Comparison of ENCODE assay signal across 16 mouse cellular contexts in the genomic region with DNA sequence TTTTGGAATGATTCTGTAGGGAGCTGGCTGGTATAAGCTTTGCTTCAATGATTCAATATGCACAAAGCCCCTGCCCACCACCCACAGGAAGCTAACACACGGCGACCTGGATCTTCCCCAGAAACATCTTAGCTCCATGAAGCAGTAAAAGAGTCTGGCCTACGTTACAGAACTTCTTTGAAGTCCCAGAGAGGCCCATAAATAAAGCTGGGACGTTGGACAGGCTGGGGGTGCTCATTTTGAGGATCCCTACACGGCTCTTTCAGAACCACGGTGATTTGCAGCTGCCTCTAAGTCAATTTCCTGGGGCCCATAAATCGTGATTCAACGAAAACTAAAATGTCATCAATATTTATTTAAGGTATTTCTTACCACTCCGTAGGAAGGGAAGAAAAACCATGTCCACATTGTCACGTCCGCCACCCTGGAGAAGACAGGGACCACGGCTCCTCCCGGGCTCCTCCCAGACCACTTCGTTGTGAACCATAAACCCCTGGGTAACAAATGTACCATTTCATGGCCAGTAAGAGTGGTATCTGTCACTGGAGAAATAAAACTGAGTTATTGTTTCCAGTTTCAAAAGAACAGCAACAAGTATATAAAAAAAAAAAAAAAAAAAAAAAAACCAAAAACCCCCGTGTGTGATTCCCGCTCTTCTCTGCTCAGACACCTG.
DNase-seq lines count a peak whose midpoint lies in the region; ATAC-seq and TF ChIP-seq lines count a peak whose summit lies in the region.
"Had no signal": no experiment of that assay in that cellular context is flagged by ENCODE, and none has a peak within 500 bp of the region (broad histone marks: within the 10 kb centered on the region; RNA-seq: fewer than 3 reads in every experiment).

No protein-coding gene starts in this region.

- H3K4me3 ChIP-seq in hindbrain, embryonic 10.5 days = no peak overlapping the region
- no peak overlapping the region for H3K4me3 ChIP-seq in hindbrain, embryonic 16.5 days (ENCODE audit: low read length)
- no peak overlapping the region for H3K4me3 ChIP-seq in embryonic facial prominence, embryonic 10.5 days
- H3K4me3 ChIP-seq in limb, embryonic 12.5 days (replicated peaks) = no peak overlapping the region
- no peak overlapping the region for H3K4me3 ChIP-seq in neural tube, embryonic 11.5 days (ENCODE audit: low read depth, low read length)
- no peak overlapping the region for H3K4me3 ChIP-seq in heart, adult 2 months
- H3K4me3 ChIP-seq: erythroblast, embryonic 14.5 days; heart, embryonic 12.5 days; left cerebral cortex, adult 2 months; liver, embryonic 13.5 days; myocyte had no signal

- no peak for TF ChIP-seq CTCF in heart, adult 2 months (IDR thresholded peaks at IDR 0.05)

- peak overlapping the region; percentile 50 for H3K27ac ChIP-seq in hindbrain, embryonic 10.5 days
- no peak overlapping the region for H3K27ac ChIP-seq in hindbrain, embryonic 16.5 days (ENCODE audit: low read depth, low read length)
- 0 out of 2 replicates have a peak overlapping the region, but pooled peaks have one; percentile 8 for H3K27ac ChIP-seq in embryonic facial prominence, embryonic 10.5 days (replicated peaks)
- H3K27ac ChIP-seq in limb, embryonic 12.5 days = peak overlapping the region; percentile 29; the same call in 1 of the 2 replicates
- H3K27ac ChIP-seq in neural tube, embryonic 11.5 days (ENCODE audit: low read depth, low read length) = no peak overlapping the region
- no peak overlapping the region for H3K27ac ChIP-seq in heart, adult 2 months
- H3K27ac ChIP-seq: left cerebral cortex, adult 2 months; liver, embryonic 13.5 days had no signal

- H3K4me1 ChIP-seq in hindbrain, embryonic 10.5 days (replicated peaks) = peaks cover 30% of the 10 kb centered on the region
- H3K4me1 ChIP-seq in hindbrain, embryonic 16.5 days (ENCODE audit: control insufficient read depth, insufficient read depth, low read depth, low read length) = peaks cover 6% of the 10 kb centered on the region
- H3K4me1 ChIP-seq in embryonic facial prominence, embryonic 10.5 days = peaks cover 25% of the 10 kb centered on the region
- peaks cover 22% of the 10 kb centered on the region for H3K4me1 ChIP-seq in limb, embryonic 12.5 days (replicated peaks)
- peaks cover 8% of the 10 kb centered on the region for H3K4me1 ChIP-seq in neural tube, embryonic 11.5 days (ENCODE audit: control insufficient read depth, insufficient read depth, low read length)
- H3K4me1 ChIP-seq in heart, adult 2 months (ENCODE audit: control insufficient read depth, insufficient read depth, low read length) = no peaks in the 10 kb centered on the region
- H3K4me1 ChIP-seq: liver, embryonic 13.5 days had no signal

- H3K36me3 ChIP-seq in hindbrain, embryonic 10.5 days = no peaks in the 10 kb centered on the region
- H3K36me3 ChIP-seq in hindbrain, embryonic 16.5 days (ENCODE audit: control insufficient read depth, insufficient read depth, low read length) = no peaks in the 10 kb centered on the region
- H3K36me3 ChIP-seq in embryonic facial prominence, embryonic 10.5 days (replicated peaks) = no peaks in the 10 kb centered on the region
- no peaks in the 10 kb centered on the region for H3K36me3 ChIP-seq in limb, embryonic 12.5 days
- H3K36me3 ChIP-seq in neural tube, embryonic 11.5 days (ENCODE audit: control insufficient read depth, insufficient read depth, low read length) = no peaks in the 10 kb centered on the region
- no peaks in the 10 kb centered on the region for H3K36me3 ChIP-seq in heart, adult 2 months (ENCODE audit: control insufficient read depth, insufficient read depth, low read length)
- H3K36me3 ChIP-seq: heart, embryonic 12.5 days; liver, embryonic 13.5 days had no signal

- H3K9ac ChIP-seq in hindbrain, embryonic 16.5 days (ENCODE audit: low read depth, low read length) = no peak overlapping the region
- no peak overlapping the region for H3K9ac ChIP-seq in limb, embryonic 12.5 days (replicated peaks)
- H3K9ac ChIP-seq in neural tube, embryonic 11.5 days (ENCODE audit: low read length) = no peak overlapping the region
- H3K9ac ChIP-seq in heart, adult 2 months (ENCODE audit: low read depth, low read length) = no peak overlapping the region
- H3K9ac ChIP-seq: heart, embryonic 12.5 days; liver, embryonic 13.5 days had no signal

- no peak overlapping the region; the same call in 1 of the 2 replicates for H3K4me2 ChIP-seq in hindbrain, embryonic 16.5 days (ENCODE audit: low read length)
- H3K4me2 ChIP-seq in limb, embryonic 12.5 days = peak overlapping the region; percentile 39
- H3K4me2 ChIP-seq in neural tube, embryonic 11.5 days (ENCODE audit: low read depth) = 0 out of 2 replicates have a peak overlapping the region, but pooled peaks have one; percentile 6
- H3K4me2 ChIP-seq: heart, embryonic 12.5 days; liver, embryonic 13.5 days had no signal

- no peaks in the 10 kb centered on the region for H3K79me2 ChIP-seq in heart, adult 2 months (replicated peaks; ENCODE audit: control insufficient read depth, insufficient read depth, low read length)

- TF ChIP-seq POLR2A in heart, adult 2 months (IDR thresholded peaks at IDR 0.05; ENCODE audit: insufficient read depth, low read depth, low read length) = no peak

- no peak for DNase-seq in hindbrain, embryonic 10.5 days (ENCODE audit: low spot score)
- DNase-seq in embryonic facial prominence, embryonic 10.5 days (ENCODE audit: low spot score) = no peak
- DNase-seq in neural tube, embryonic 11.5 days (ENCODE audit: low spot score) = no peak
- DNase-seq in left cerebral cortex, postnatal 14 days (ENCODE audit: low spot score in 2 of 2) = no peak
- DNase-seq in heart, adult 2 months = no peak
- DNase-seq in thymus, postnatal 10 days (ENCODE audit: low spot score in 2 of 2) = no peak
- DNase-seq: cerebellum, postnatal 10 days; liver, embryonic 13.5 days; lung, postnatal 36 days; right cerebral cortex, adult 18-20 months had no signal

- TF ChIP-seq EP300 in heart, adult 2 months (IDR thresholded peaks at IDR 0.05; ENCODE audit: insufficient read depth, low read depth, low read length) = no peak

- ATAC-seq in hindbrain, embryonic 16.5 days = no peak
- peak; percentile 45; the same call in 1 of the 2 replicates for ATAC-seq in limb, embryonic 12.5 days (ENCODE audit: insufficient number of reproducible peaks, insufficient read depth, low FRiP score, low TSS enrichment, low read depth)
- ATAC-seq in neural tube, embryonic 11.5 days (ENCODE audit: insufficient read depth, low FRiP score, low TSS enrichment) = peak; percentile 48; the same call in 1 of the 2 replicates

- intact Hi-C loops in left cerebral cortex, postnatal 14 days (cut with DNase I) = no loop called here
- intact Hi-C loops in heart, adult 2 months (cut with DNase I) = no loop called here

- H3K9me3 ChIP-seq in hindbrain, embryonic 10.5 days = no peaks in the 10 kb centered on the region
- H3K9me3 ChIP-seq in hindbrain, embryonic 16.5 days (ENCODE audit: control insufficient read depth, low read length) = no peaks in the 10 kb centered on the region
- no peaks in the 10 kb centered on the region for H3K9me3 ChIP-seq in embryonic facial prominence, embryonic 10.5 days
- no peaks in the 10 kb centered on the region for H3K9me3 ChIP-seq in limb, embryonic 12.5 days
- no peaks in the 10 kb centered on the region for H3K9me3 ChIP-seq in neural tube, embryonic 11.5 days (ENCODE audit: control insufficient read depth, low read length)
- H3K9me3 ChIP-seq: heart, embryonic 12.5 days; liver, embryonic 13.5 days had no signal

- peaks cover 42% of the 10 kb centered on the region for H3K27me3 ChIP-seq in hindbrain, embryonic 10.5 days (ENCODE audit: insufficient read depth, poor library complexity, severe bottlenecking)
- H3K27me3 ChIP-seq in hindbrain, embryonic 16.5 days (replicated peaks; ENCODE audit: control insufficient read depth, insufficient read depth, low read length) = peaks cover 2% of the 10 kb centered on the region; the same call in 1 of the 2 replicates
- peaks cover 46% of the 10 kb centered on the region for H3K27me3 ChIP-seq in embryonic facial prominence, embryonic 10.5 days (replicated peaks; ENCODE audit: low read depth, poor library complexity, severe bottlenecking)
- H3K27me3 ChIP-seq in limb, embryonic 12.5 days = peaks cover 37% of the 10 kb centered on the region
- H3K27me3 ChIP-seq in neural tube, embryonic 11.5 days (ENCODE audit: control insufficient read depth, insufficient read depth, low read length) = peaks cover 4% of the 10 kb centered on the region; the same call in 1 of the 2 replicates
- no peaks in the 10 kb centered on the region for H3K27me3 ChIP-seq in heart, adult 2 months (ENCODE audit: control insufficient read depth, insufficient read depth, low read length)

- 70% methylated on average over 16 of the region's 16 CpGs for WGBS in hindbrain, embryonic 10.5 days
- 47% methylated on average over 16 of the region's 16 CpGs for WGBS in hindbrain, embryonic 16.5 days
- 72% methylated on average over 16 of the region's 16 CpGs for WGBS in embryonic facial prominence, embryonic 10.5 days
- 14% methylated on average over 16 of the region's 16 CpGs for WGBS in limb, embryonic 12.5 days
- WGBS in neural tube, embryonic 11.5 days = 13% methylated on average over 16 of the region's 16 CpGs
- 74% methylated on average over 16 of the region's 16 CpGs for WGBS in heart, adult 2 months

Comparison
In these comparisons a context has a peak if more than half of its experiments do, and no peak if none do; other contexts are left out.
1. H3K27ac ChIP-seq: peak in hindbrain, embryonic 10.5 days (single experiment), embryonic facial prominence, embryonic 10.5 days (single experiment) and limb, embryonic 12.5 days (single experiment); none in hindbrain, embryonic 16.5 days (single experiment), neural tube, embryonic 11.5 days (single experiment) and heart, adult 2 months (single experiment).